Mouse (Mus musculus) T-cell, adult 2 months (primary cell): Measurements from ENCODE around the gene Sh3tc1.

Experiments used
- DNase-seq: peaks from one replicate; pipeline ENCODE4 v3.0.0; 2022; ENCODE audit warnings: low spot score

Gene Sh3tc1

GRCm38 (mm10) chr5:35739536-35740278 is at the start of gene Sh3tc1:
TSS of gene Sh3tc1 (minus strand) at chr5:35739987.
- DNase-seq = no peak

- DNase-seq = no peak
Observed at GRCm38 (mm10) chr5:35788719-35789118, 48.9 kb upstream of the Sh3tc1 start.

- no peak for DNase-seq
Observed at GRCm38 (mm10) chr5:35787847-35788246, 48.1 kb upstream of the Sh3tc1 start.

GRCm38 (mm10) chr5:35785853-35786252 is 46.1 kb upstream of the Sh3tc1 start:
- no peak for DNase-seq

- DNase-seq = no peak
Observed at GRCm38 (mm10) chr5:35782648-35783180, 42.9 kb upstream of the Sh3tc1 start.

- DNase-seq = no peak
Observed at GRCm38 (mm10) chr5:35781116-35781515, 41.3 kb upstream of the Sh3tc1 start.

GRCm38 (mm10) chr5:35774137-35774424 is 34.3 kb upstream of the Sh3tc1 start:
- DNase-seq = no peak

- DNase-seq = no peak
Observed at GRCm38 (mm10) chr5:35773274-35774136, 33.7 kb upstream of the Sh3tc1 start.

- no peak for DNase-seq
Observed at GRCm38 (mm10) chr5:35770891-35771663, 31.3 kb upstream of the Sh3tc1 start.

- no peak for DNase-seq
Observed at GRCm38 (mm10) chr5:35770246-35770645, 30.5 kb upstream of the Sh3tc1 start.

GRCm38 (mm10) chr5:35768997-35769396 is 29.2 kb upstream of the Sh3tc1 start:
- no peak for DNase-seq

GRCm38 (mm10) chr5:35768525-35768924 is 28.7 kb upstream of the Sh3tc1 start:
- no peak for DNase-seq

GRCm38 (mm10) chr5:35765909-35766308 is 26.1 kb upstream of the Sh3tc1 start:
- no peak for DNase-seq

GRCm38 (mm10) chr5:35762850-35763249 is 23.1 kb upstream of the Sh3tc1 start:
- DNase-seq = no peak

- DNase-seq = no peak
Observed at GRCm38 (mm10) chr5:35762388-35762787, 22.6 kb upstream of the Sh3tc1 start.

GRCm38 (mm10) chr5:35761323-35761722 is 21.5 kb upstream of the Sh3tc1 start:
- no peak for DNase-seq

- DNase-seq = peak; percentile 48
Observed at GRCm38 (mm10) chr5:35758081-35759053, 18.6 kb upstream of the Sh3tc1 start.

GRCm38 (mm10) chr5:35757639-35758001 is 17.8 kb upstream of the Sh3tc1 start, which contains the start of gene Ablim2:
TSS of gene Ablim2 (plus strand) at chr5:35757880.
- DNase-seq = peak; percentile 95

- DNase-seq = peak; percentile 71
Observed at GRCm38 (mm10) chr5:35756997-35757638, 17.3 kb upstream of the Sh3tc1 start.

GRCm38 (mm10) chr5:35756020-35756419 is 16.2 kb upstream of the Sh3tc1 start:
- DNase-seq = no peak
